Mouse (Mus musculus): ENCODE data around the gene Krtap28-10. TPM values are rescaled to one million over a fixed set of nuclear protein-coding genes. Genes with fewer than 3 reads are reported as not detected.
A peak's percentile ranks its signal among the peaks of the same experiment; 100 is the strongest.

Gene Krtap28-10
- polyA plus RNA-seq, 2 experiments = not detected

DNA sequence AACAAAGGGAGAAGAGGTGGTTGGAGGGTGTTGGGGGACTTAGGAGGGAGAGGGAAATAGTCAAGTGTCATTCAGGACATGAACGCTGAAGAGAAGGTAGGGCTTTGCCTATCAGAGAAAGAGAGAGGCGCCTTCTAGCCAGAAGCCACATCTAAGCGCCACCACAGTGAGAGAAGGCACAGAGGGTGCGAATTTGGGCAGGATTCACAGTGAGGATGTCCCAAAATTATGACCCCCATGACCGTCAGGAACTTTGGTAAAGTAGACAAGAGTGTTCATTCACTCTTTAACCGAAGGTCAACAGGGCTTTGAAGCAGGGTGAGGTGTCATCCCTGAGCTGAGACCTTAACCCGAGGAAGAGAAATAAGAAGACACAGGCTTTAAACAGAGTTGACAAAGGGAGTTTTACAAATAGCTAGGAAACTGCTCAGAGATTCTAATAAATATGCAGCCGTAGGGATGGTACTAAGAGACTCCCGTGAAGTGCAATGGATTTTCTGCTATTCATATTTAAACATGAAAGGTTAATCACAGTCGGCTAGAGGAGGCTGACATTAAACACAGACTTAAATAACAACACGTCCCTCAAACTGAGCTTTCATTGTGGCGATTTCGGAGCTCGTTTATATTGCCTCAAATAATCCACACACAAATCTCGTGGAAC lies 33.4 kb upstream of the Krtap28-10 start:
- DNase-seq (ENCODE audit: low read depth in 3 of 3, low spot score in 3 of 3) = no peak

DNA sequence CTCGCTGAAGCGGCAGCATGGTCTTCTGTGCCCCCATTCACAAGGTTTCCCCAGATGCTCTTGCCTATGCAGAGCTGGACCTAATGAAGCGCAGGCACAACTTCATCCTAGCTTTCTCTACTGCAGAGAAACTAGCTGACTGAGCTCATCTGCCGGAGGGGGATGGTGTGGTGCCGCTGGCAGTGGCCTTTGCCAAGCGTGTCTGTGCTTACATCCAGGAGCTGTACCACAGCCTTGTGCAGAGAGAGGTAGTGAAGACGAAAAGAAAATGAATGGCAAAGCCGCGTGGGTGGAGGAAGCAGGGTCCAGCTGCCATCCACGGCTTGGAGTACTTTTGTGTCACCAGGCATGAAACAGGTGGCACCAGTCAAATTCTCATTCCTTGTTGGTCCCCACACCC lies 24.9 kb upstream of the Krtap28-10 start:
- no peak overlapping the region for H3K4me2 ChIP-seq (ENCODE audit: low read depth)
- no peaks in the 10 kb centered on the region for H3K4me1 ChIP-seq (replicated peaks; ENCODE audit: control insufficient read depth in 2 of 2, insufficient read depth in 2 of 2, low read length in 1 of 2)
- DNase-seq (ENCODE audit: low read depth in 3 of 3, low spot score in 3 of 3) (no peak), ATAC-seq (ENCODE audit: insufficient read depth) (no peak)
- no peak overlapping the region for H3K4me3 ChIP-seq (ENCODE audit: insufficient read depth in 1 of 2, low read depth in 2 of 2, low read length in 2 of 2)
- no peaks in the 10 kb centered on the region for H3K36me3 ChIP-seq (replicated peaks; ENCODE audit: control insufficient read depth, insufficient read depth, low read depth)
- no peaks in the 10 kb centered on the region for H3K9me3 ChIP-seq (ENCODE audit: control insufficient read depth, low read length)
- WGBS (ENCODE audit: insufficient replicate concordance) = 79% methylated on average over 10 of the region's 10 CpGs
- H3K27ac ChIP-seq = no peak overlapping the region
- H3K27me3 ChIP-seq (ENCODE audit: control insufficient read depth, insufficient read depth, low read length) = no peaks in the 10 kb centered on the region
- TF ChIP-seq CTCF (IDR thresholded peaks at IDR 0.05; ENCODE audit: low read depth) = no peak
- no peak overlapping the region for H3K9ac ChIP-seq (replicated peaks)

More for the DNA sequence above, 33.4 kb upstream of the Krtap28-10 start:
- TF ChIP-seq EP300 (IDR thresholded peaks at IDR 0.05; ENCODE audit: low read depth) = no peak
- no peaks in the 10 kb centered on the region for H3K4me1 ChIP-seq (replicated peaks; ENCODE audit: control insufficient read depth in 2 of 2, insufficient read depth in 2 of 2, low read length in 1 of 2)
- no peak overlapping the region for H3K4me3 ChIP-seq (ENCODE audit: insufficient read depth in 1 of 2, low read depth in 2 of 2, low read length in 2 of 2)
- ATAC-seq (ENCODE audit: insufficient read depth) = no peak
- peak overlapping the region; percentile 22; the same call in 1 of the 2 replicates for H3K4me2 ChIP-seq (ENCODE audit: low read depth)
- H3K27me3 ChIP-seq (ENCODE audit: control insufficient read depth, insufficient read depth, low read length) = no peaks in the 10 kb centered on the region
- no peak overlapping the region for H3K9ac ChIP-seq (replicated peaks)
- H3K27ac ChIP-seq = no peak overlapping the region
- no peaks in the 10 kb centered on the region for H3K9me3 ChIP-seq (ENCODE audit: control insufficient read depth, low read length)
- 33% methylated on average over 15 of the region's 15 CpGs for WGBS (ENCODE audit: insufficient replicate concordance)
- no peaks in the 10 kb centered on the region for H3K36me3 ChIP-seq (replicated peaks; ENCODE audit: control insufficient read depth, insufficient read depth, low read depth)

DNA sequence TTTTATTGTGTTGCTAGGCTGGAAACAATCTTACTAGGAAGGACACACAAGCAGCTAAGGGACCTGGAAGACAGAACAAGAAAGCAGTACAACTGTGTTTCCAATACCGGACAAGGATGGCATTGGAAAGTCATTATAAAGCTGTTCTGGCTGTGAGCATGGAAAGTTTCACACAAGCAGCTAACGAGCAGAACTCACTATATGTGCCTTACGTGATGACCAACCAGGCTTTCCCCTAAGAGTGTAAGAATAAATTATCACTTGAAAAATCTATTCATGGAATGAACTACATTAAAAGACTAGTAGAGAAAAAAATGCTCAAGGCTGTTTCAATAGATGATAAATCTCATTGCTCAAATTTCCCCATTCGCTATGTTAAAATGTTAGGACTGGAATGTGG lies 24.3 kb upstream of the Krtap28-10 start:
- Histone ChIP-seq H3K4me2 (ENCODE audit: low read depth) (no peak overlapping the region), H3K27me3 (ENCODE audit: control insufficient read depth, insufficient read depth, low read length) (no peaks in the 10 kb centered on the region), H3K9me3 (ENCODE audit: control insufficient read depth, low read length) (no peaks in the 10 kb centered on the region), H3K4me3 (ENCODE audit: insufficient read depth in 1 of 2, low read depth in 2 of 2, low read length in 2 of 2) (no peak overlapping the region), H3K4me1 (replicated peaks; ENCODE audit: control insufficient read depth in 2 of 2, insufficient read depth in 2 of 2, low read length in 1 of 2) (no peaks in the 10 kb centered on the region), H3K9ac (replicated peaks) (no peak overlapping the region), H3K27ac (no peak overlapping the region), H3K36me3 (replicated peaks; ENCODE audit: control insufficient read depth, insufficient read depth, low read depth) (no peaks in the 10 kb centered on the region)
- 71% methylated on average over 4 of the region's 4 CpGs for WGBS (ENCODE audit: insufficient replicate concordance)
- TF ChIP-seq EP300 (IDR thresholded peaks at IDR 0.05; ENCODE audit: low read depth) (no peak), CTCF (IDR thresholded peaks at IDR 0.05; ENCODE audit: low read depth) (no peak)
- ATAC-seq (ENCODE audit: insufficient read depth) (no peak), DNase-seq (ENCODE audit: low read depth in 3 of 3, low spot score in 3 of 3) (no peak)

DNA sequence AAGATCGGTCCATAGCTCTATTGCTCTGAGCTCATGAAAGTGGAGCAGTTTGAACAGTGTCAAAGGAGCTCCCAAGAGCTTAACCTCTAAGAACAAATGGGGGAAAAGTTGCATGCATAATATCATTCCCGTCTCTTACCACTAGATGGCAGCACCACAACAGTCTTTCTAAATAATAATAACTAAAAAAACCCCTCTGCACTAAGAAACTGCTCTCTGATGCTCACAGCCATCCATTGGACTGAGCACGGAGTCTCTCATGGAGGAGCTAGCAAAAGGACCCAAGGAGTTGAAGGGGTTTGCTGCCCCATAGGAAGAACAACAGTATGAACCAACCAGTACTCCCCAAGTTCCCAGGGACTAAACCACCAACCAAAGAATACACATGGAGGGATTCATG lies 22.6 kb upstream of the Krtap28-10 start:
- ATAC-seq (ENCODE audit: insufficient read depth) = no peak
- no peaks in the 10 kb centered on the region for H3K36me3 ChIP-seq (replicated peaks; ENCODE audit: control insufficient read depth, insufficient read depth, low read depth)
- no peak overlapping the region for H3K27ac ChIP-seq
- no peaks in the 10 kb centered on the region for H3K9me3 ChIP-seq (ENCODE audit: control insufficient read depth, low read length)
- no peaks in the 10 kb centered on the region for H3K4me1 ChIP-seq (replicated peaks; ENCODE audit: control insufficient read depth in 2 of 2, insufficient read depth in 2 of 2, low read length in 1 of 2)
- no peak overlapping the region for H3K4me2 ChIP-seq (ENCODE audit: low read depth)
- TF ChIP-seq CTCF (IDR thresholded peaks at IDR 0.05; ENCODE audit: low read depth) (peak; percentile 57), EP300 (IDR thresholded peaks at IDR 0.05; ENCODE audit: low read depth) (no peak)
- no peaks in the 10 kb centered on the region for H3K27me3 ChIP-seq (ENCODE audit: control insufficient read depth, insufficient read depth, low read length)
- H3K9ac ChIP-seq (replicated peaks) = no peak overlapping the region
- no peak for DNase-seq (ENCODE audit: low read depth in 3 of 3, low spot score in 3 of 3)
- H3K4me3 ChIP-seq (ENCODE audit: insufficient read depth in 1 of 2, low read depth in 2 of 2, low read length in 2 of 2) = no peak overlapping the region
- WGBS (ENCODE audit: insufficient replicate concordance) = 11% methylated on average over 3 of the region's 3 CpGs

DNA sequence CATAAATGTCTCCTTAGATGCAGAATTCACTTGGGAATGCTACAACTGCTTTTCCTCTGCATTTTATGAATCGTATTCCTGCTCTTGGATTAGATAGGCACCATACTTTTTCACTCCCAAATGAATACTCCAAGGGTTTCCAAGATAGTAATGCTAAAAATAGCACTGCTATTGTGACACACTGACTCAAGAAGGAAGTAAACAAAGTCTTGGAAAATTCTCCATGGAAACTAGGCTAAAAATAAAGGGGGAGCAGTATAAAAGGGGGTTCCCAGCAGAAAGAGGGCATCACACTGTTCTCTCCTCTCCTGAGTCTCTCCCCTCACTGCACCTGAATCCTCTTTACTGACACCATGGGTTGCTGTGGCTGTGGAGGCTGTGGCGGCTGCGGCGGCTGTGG lies 18.4 kb upstream of the Krtap28-10 start, which contains the start of gene Krtap28-13:
Gene Krtap28-13, plus strand, starts transcription at position 288 of the 400 bp plus-strand sequence.
- Histone ChIP-seq H3K9me3 (ENCODE audit: control insufficient read depth, low read length) (no peaks in the 10 kb centered on the region), H3K27me3 (ENCODE audit: control insufficient read depth, insufficient read depth, low read length) (no peaks in the 10 kb centered on the region), H3K4me2 (ENCODE audit: low read depth) (no peak within 1 kb of the TSS), H3K4me1 (replicated peaks; ENCODE audit: control insufficient read depth in 2 of 2, insufficient read depth in 2 of 2, low read length in 1 of 2) (no peaks in the 10 kb centered on the region), H3K4me3 (ENCODE audit: insufficient read depth in 1 of 2, low read depth in 2 of 2, low read length in 2 of 2) (no peak within 1 kb of the TSS), H3K36me3 (replicated peaks; ENCODE audit: control insufficient read depth, insufficient read depth, low read depth) (no peaks in the 10 kb centered on the region), H3K9ac (replicated peaks) (no peak within 1 kb of the TSS), H3K27ac (no peak within 1 kb of the TSS)
- no peak for ATAC-seq (ENCODE audit: insufficient read depth)
- 82% methylated on average over 4 of the region's 4 CpGs for WGBS (ENCODE audit: insufficient replicate concordance)
- TF ChIP-seq EP300 (IDR thresholded peaks at IDR 0.05; ENCODE audit: low read depth) (no peak), CTCF (IDR thresholded peaks at IDR 0.05; ENCODE audit: low read depth) (no peak)
- DNase-seq (ENCODE audit: low read depth in 3 of 3, low spot score in 3 of 3) = no peak
